Mouse (Mus musculus): ENCODE measurements around the gene Abtb2. TPM values are rescaled to one million over a fixed set of nuclear protein-coding genes. Genes with fewer than 3 reads are reported as not detected.

Abtb2 gene
- total and polyA plus RNA-seq, 3 experiments: 0.05 TPM; not detected in 2

- ATAC-seq (ENCODE audit: extremely low read depth, insufficient number of reproducible peaks, low FRiP score, poor library complexity, severe bottlenecking): no peak
- Histone ChIP-seq H3K9me3 (replicated peaks) (no peaks in the 10 kb centered on the region), H3K36me3 (replicated peaks) (no peaks in the 10 kb centered on the region), H3K4me3 (ENCODE audit: low read depth, low read length) (no peak overlapping the region), H3K4me1 (ENCODE audit: insufficient read depth, low read depth, low read length) (peaks cover 19% of the 10 kb centered on the region), H3K27me3 (ENCODE audit: insufficient read depth, low read length) (peaks cover 35% of the 10 kb centered on the region)
- DNase-seq (ENCODE audit: low spot score): no peak
- TF ChIP-seq GATA1 (IDR thresholded peaks at IDR 0.05; ENCODE audit: borderline replicate concordance, low read length): no peak
- TF ChIP-seq CTCF (IDR thresholded peaks at IDR 0.05; ENCODE audit: low read depth, low read length): no peak
- TF ChIP-seq POLR2AphosphoS5 (IDR thresholded peaks at IDR 0.05; ENCODE audit: insufficient replicate concordance, low read depth, low read length): no peak
- TF ChIP-seq GATA2 (IDR thresholded peaks at IDR 0.05; ENCODE audit: borderline replicate concordance, low read depth, low read length): no peak
- TF ChIP-seq TAL1 (conservative IDR thresholded peaks at IDR 0.05; ENCODE audit: low read depth, low read length): no peak
These were observed 102.1 kb downstream of the Abtb2 start for GRCm38 (mm10) chr2:103667962-103668815.

DNA sequence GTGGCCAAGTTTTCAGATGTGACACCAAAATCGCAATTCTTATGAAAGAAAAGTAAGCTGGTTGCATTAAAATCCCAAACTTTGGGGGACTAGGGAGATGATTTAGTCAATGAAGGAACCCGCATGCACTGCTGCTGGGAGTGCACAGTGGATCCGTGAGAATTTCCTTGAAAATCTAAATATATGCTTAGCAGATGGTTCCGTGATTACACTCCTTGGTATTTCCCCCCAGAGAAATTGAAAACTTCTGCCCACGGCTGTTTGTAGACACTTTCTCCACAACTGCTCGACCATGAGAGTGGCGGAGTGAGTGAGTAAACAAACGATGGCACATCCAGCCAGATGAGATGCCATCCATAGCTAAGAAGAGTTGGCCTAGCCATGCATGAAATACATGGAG lies 102.8 kb downstream of the Abtb2 start:
- no peak for ATAC-seq (ENCODE audit: extremely low read depth, insufficient number of reproducible peaks, low FRiP score, poor library complexity, severe bottlenecking)
- no peak for DNase-seq (ENCODE audit: low spot score)
- H3K27me3 ChIP-seq (ENCODE audit: insufficient read depth, low read length): peaks cover 27% of the 10 kb centered on the region
- TF ChIP-seq GATA2 (IDR thresholded peaks at IDR 0.05; ENCODE audit: borderline replicate concordance, low read depth, low read length) (no peak), TAL1 (conservative IDR thresholded peaks at IDR 0.05; ENCODE audit: low read depth, low read length) (no peak), CTCF (IDR thresholded peaks at IDR 0.05; ENCODE audit: low read depth, low read length) (no peak), POLR2AphosphoS5 (IDR thresholded peaks at IDR 0.05; ENCODE audit: insufficient replicate concordance, low read depth, low read length) (no peak), GATA1 (IDR thresholded peaks at IDR 0.05; ENCODE audit: borderline replicate concordance, low read length) (no peak)
- no peak overlapping the region for H3K4me3 ChIP-seq (ENCODE audit: low read depth, low read length)
- no peaks in the 10 kb centered on the region for H3K36me3 ChIP-seq (replicated peaks)
- no peaks in the 10 kb centered on the region for H3K9me3 ChIP-seq (replicated peaks)
- peaks cover 26% of the 10 kb centered on the region for H3K4me1 ChIP-seq (ENCODE audit: insufficient read depth, low read depth, low read length)

DNA sequence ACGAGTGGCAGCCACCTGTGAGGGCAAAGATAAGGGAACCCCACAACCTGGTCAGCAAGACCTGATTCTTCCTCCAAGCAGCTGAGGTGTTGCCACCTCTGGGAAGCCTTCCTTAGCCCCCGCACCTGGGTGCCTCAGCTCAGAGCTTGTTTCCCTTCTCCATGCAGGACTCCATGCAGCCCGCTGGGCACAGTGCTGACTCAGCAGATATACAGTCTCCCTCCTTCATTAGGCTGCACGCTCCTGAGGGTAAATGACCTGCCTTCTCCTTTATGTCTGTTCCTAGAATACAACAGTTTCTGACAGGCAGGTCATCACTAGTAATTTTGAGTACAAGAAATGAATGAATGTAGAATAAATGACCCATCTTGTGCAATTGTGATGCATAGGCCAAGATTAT lies 103.5 kb downstream of the Abtb2 start:
- Histone ChIP-seq H3K9me3 (replicated peaks) (no peaks in the 10 kb centered on the region), H3K36me3 (replicated peaks) (no peaks in the 10 kb centered on the region), H3K27me3 (ENCODE audit: insufficient read depth, low read length) (peaks cover 24% of the 10 kb centered on the region; the same call in 1 of the 2 replicates), H3K4me3 (ENCODE audit: low read depth, low read length) (no peak overlapping the region), H3K4me1 (ENCODE audit: insufficient read depth, low read depth, low read length) (peaks cover 32% of the 10 kb centered on the region)
- ATAC-seq (ENCODE audit: extremely low read depth, insufficient number of reproducible peaks, low FRiP score, poor library complexity, severe bottlenecking): no peak
- TF ChIP-seq GATA1 (IDR thresholded peaks at IDR 0.05; ENCODE audit: borderline replicate concordance, low read length) (no peak), CTCF (IDR thresholded peaks at IDR 0.05; ENCODE audit: low read depth, low read length) (no peak), TAL1 (conservative IDR thresholded peaks at IDR 0.05; ENCODE audit: low read depth, low read length) (no peak), GATA2 (IDR thresholded peaks at IDR 0.05; ENCODE audit: borderline replicate concordance, low read depth, low read length) (no peak)
- DNase-seq (ENCODE audit: low spot score): no peak

DNA sequence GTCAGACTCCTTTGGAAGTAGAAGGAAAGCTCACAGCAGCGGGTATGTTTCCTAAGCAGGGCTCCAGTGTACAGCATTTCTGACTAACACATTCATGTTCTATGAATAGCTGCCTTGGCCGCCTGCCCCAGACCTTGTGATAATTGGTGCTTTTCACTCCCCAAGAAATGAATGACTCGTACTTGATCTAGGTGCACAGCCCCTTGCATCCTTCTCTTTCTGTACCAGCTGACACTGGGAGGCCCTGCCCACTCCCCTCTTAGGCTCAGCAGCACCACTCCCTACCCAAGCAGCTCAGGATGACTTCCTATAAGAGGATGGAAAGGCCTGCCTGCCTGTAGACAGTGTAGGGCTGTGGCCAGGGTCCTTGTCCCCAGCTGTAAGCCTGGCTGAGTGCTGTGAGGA lies 104.2 kb downstream of the Abtb2 start:
- ATAC-seq (ENCODE audit: extremely low read depth, insufficient number of reproducible peaks, low FRiP score, poor library complexity, severe bottlenecking) (no peak), DNase-seq (ENCODE audit: low spot score) (no peak)
- TF ChIP-seq GATA1 (IDR thresholded peaks at IDR 0.05; ENCODE audit: borderline replicate concordance, low read length) (no peak), TAL1 (conservative IDR thresholded peaks at IDR 0.05; ENCODE audit: low read depth, low read length) (no peak), GATA2 (IDR thresholded peaks at IDR 0.05; ENCODE audit: borderline replicate concordance, low read depth, low read length) (no peak), POLR2AphosphoS5 (IDR thresholded peaks at IDR 0.05; ENCODE audit: insufficient replicate concordance, low read depth, low read length) (no peak)
- Histone ChIP-seq H3K4me1 (ENCODE audit: insufficient read depth, low read depth, low read length) (peaks cover 40% of the 10 kb centered on the region), H3K36me3 (replicated peaks) (no peaks in the 10 kb centered on the region), H3K9me3 (replicated peaks) (no peaks in the 10 kb centered on the region), H3K27me3 (ENCODE audit: insufficient read depth, low read length) (peaks cover 23% of the 10 kb centered on the region; the same call in 1 of the 2 replicates), H3K4me3 (ENCODE audit: low read depth, low read length) (no peak overlapping the region)

- H3K4me3 ChIP-seq (ENCODE audit: low read depth, low read length): no peak overlapping the region
- H3K4me1 ChIP-seq (ENCODE audit: insufficient read depth, low read depth, low read length): peaks cover 49% of the 10 kb centered on the region
- DNase-seq (ENCODE audit: low spot score) (no peak), ATAC-seq (ENCODE audit: extremely low read depth, insufficient number of reproducible peaks, low FRiP score, poor library complexity, severe bottlenecking) (no peak)
- H3K27me3 ChIP-seq (ENCODE audit: insufficient read depth, low read length): peaks cover 27% of the 10 kb centered on the region
- TF ChIP-seq POLR2AphosphoS5 (IDR thresholded peaks at IDR 0.05; ENCODE audit: insufficient replicate concordance, low read depth, low read length) (no peak), GATA1 (IDR thresholded peaks at IDR 0.05; ENCODE audit: borderline replicate concordance, low read length) (no peak), TAL1 (conservative IDR thresholded peaks at IDR 0.05; ENCODE audit: low read depth, low read length) (no peak), CTCF (IDR thresholded peaks at IDR 0.05; ENCODE audit: low read depth, low read length) (no peak), GATA2 (IDR thresholded peaks at IDR 0.05; ENCODE audit: borderline replicate concordance, low read depth, low read length) (no peak)
- no peaks in the 10 kb centered on the region for H3K36me3 ChIP-seq (replicated peaks)
- H3K9me3 ChIP-seq (replicated peaks): no peaks in the 10 kb centered on the region
These were observed 106.5 kb downstream of the Abtb2 start for GRCm38 (mm10) chr2:103672573-103673119.

DNA sequence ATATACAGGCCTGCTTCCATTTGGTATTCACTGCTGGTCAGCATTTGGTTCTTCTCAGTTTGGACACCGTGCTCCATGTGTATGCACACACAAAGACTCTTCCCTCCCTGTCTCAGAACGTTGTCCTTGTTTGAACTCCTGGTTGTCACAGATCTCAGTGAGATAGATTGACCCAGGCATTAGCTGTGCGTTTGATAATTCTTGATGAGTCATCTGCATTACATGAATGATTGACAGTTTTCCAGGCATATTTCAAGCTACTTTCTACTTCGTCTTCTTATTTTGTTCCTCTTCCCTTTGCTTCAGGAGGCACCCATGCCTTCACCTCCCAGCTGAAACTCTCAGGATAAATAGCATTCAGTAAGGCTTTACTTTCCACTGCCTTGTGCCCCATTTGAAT lies 107.5 kb downstream of the Abtb2 start:
- Histone ChIP-seq H3K27me3 (ENCODE audit: insufficient read depth, low read length) (peaks cover 29% of the 10 kb centered on the region), H3K4me3 (ENCODE audit: low read depth, low read length) (no peak overlapping the region), H3K36me3 (replicated peaks) (no peaks in the 10 kb centered on the region), H3K9me3 (replicated peaks) (no peaks in the 10 kb centered on the region), H3K4me1 (ENCODE audit: insufficient read depth, low read depth, low read length) (peaks cover 44% of the 10 kb centered on the region)
- TF ChIP-seq GATA1 (IDR thresholded peaks at IDR 0.05; ENCODE audit: borderline replicate concordance, low read length) (no peak), GATA2 (IDR thresholded peaks at IDR 0.05; ENCODE audit: borderline replicate concordance, low read depth, low read length) (no peak), POLR2AphosphoS5 (IDR thresholded peaks at IDR 0.05; ENCODE audit: insufficient replicate concordance, low read depth, low read length) (no peak), TAL1 (conservative IDR thresholded peaks at IDR 0.05; ENCODE audit: low read depth, low read length) (no peak), CTCF (IDR thresholded peaks at IDR 0.05; ENCODE audit: low read depth, low read length) (no peak)
- peak; percentile 77 for ATAC-seq (ENCODE audit: extremely low read depth, insufficient number of reproducible peaks, low FRiP score, poor library complexity, severe bottlenecking)
- peak; percentile 18 for DNase-seq (ENCODE audit: low spot score)
